Mouse (Mus musculus): ENCODE measurements around the gene Rrp36.

The Rrp36 gene

DNA sequence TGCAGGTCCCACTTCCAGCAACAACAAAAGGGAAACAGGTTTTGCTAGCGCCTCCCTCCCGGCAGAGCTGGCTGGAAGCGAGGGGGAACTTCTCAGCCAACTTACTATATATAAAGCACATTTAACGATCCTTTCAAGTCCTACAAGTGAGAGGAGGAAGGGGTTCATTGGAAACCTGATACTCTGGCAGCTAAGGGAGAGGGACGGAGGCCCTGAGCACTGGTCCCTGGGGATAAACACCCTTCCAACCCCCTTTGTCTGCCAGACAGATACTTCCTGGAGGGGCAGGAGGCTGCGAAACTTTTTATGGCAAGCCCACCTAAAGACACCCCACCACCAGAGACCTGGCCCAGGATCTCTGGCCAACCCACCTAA, 55.8 kb downstream of the Rrp36 start:
- no peak for DNase-seq (ENCODE audit: low spot score in 2 of 2)

DNA sequence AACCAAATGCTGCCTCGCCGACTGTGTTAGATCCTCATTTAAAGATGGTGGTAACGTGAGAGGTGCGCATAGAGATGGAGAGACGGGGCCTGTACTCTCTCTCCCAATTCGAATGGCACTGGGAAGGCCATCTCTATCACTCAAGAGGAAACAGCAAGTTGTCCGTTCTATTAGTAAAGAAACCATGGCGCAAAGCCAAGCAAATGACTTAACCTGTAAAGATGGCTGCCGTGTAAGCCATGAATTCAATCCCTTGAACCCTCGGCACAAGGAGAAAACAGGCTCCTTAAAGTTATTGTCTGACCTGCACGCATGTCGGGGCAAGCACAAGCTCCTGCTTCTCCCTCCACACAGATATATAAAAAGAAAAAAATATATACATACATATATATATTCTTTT, 56.4 kb downstream of the Rrp36 start:
- no peak for DNase-seq (ENCODE audit: low spot score in 2 of 2)

Data from frontal cortex, postnatal 36 days (tissue).